Mouse (Mus musculus) ES-Bruce4 (cell line): Measurements from ENCODE around the gene Plscr3. TPM values are rescaled to one million over a fixed set of nuclear protein-coding genes. Genes with fewer than 3 reads are reported as not detected.
A peak's percentile ranks its signal among the peaks of the same experiment; 100 is the strongest.

ENCODE experiments used
- H3K27ac ChIP-seq: 2 replicates; pipeline ENCODE4 v1.5.1; 2012; ENCODE audit warnings: low read length, inconsistent platforms; ENCODE audit not compliant: insufficient read depth
- H3K27me3 ChIP-seq: 2 replicates; pipeline ENCODE4 v1.6.1; 2012; ENCODE audit warnings: mild to moderate bottlenecking, low read length, inconsistent platforms; ENCODE audit not compliant: control insufficient read depth, poor library complexity, insufficient read depth, severe bottlenecking
- H3K36me3 ChIP-seq: 2 replicates; pipeline ENCODE4 v1.6.1; 2012; ENCODE audit warnings: inconsistent platforms, mild to moderate bottlenecking, low read length, moderate library complexity; ENCODE audit not compliant: control insufficient read depth, poor library complexity, insufficient read depth, severe bottlenecking
- H3K4me1 ChIP-seq: one replicate; pipeline ENCODE4 v1.8.1; 2011; ENCODE audit warnings: low read length; ENCODE audit not compliant: control insufficient read depth, insufficient read depth
- H3K4me3 ChIP-seq: 2 replicates; pipeline ENCODE4 v1.5.1; 2011; ENCODE audit warnings: low read depth, mild to moderate bottlenecking, low read length
- H3K9ac ChIP-seq: 2 replicates; pipeline ENCODE4 v1.6.1; 2012; ENCODE audit warnings: low read depth, mild to moderate bottlenecking, inconsistent platforms; ENCODE audit not compliant: poor library complexity, severe bottlenecking
- H3K9me3 ChIP-seq: replicated peaks from 2 replicates; pipeline ENCODE4 v1.6.1; 2012; ENCODE audit warnings: mild to moderate bottlenecking, low read length, inconsistent platforms; ENCODE audit not compliant: control insufficient read depth, poor library complexity, insufficient read depth, severe bottlenecking
- CTCF ChIP-seq: IDR thresholded peaks from one replicate; pipeline ENCODE4 v1.8.1; 2011; ENCODE audit warnings: low read depth, low read length
- EP300 ChIP-seq: IDR thresholded peaks from 2 replicates; pipeline ENCODE4 v1.6.1; 2011; ENCODE audit warnings: low read depth, low read length; ENCODE audit not compliant: insufficient read depth
- POLR2A ChIP-seq: IDR thresholded peaks from one replicate; pipeline ENCODE4 v1.8.1; 2011; ENCODE audit warnings: low read length; ENCODE audit not compliant: insufficient read depth
- polyA plus RNA-seq: library from polyadenylated mRNA; stranded (reverse); fragments of >200 nt; gene quantifications from 2 replicates; pipeline ENCODE4 v1.2.4, GENCODE M21; 2011; ENCODE audit warnings: low read depth; ENCODE audit not compliant: missing spikeins, insufficient read depth, insufficient read length

The Plscr3 gene
- polyA plus RNA-seq, 1 experiment: 27.2 TPM

DNA sequence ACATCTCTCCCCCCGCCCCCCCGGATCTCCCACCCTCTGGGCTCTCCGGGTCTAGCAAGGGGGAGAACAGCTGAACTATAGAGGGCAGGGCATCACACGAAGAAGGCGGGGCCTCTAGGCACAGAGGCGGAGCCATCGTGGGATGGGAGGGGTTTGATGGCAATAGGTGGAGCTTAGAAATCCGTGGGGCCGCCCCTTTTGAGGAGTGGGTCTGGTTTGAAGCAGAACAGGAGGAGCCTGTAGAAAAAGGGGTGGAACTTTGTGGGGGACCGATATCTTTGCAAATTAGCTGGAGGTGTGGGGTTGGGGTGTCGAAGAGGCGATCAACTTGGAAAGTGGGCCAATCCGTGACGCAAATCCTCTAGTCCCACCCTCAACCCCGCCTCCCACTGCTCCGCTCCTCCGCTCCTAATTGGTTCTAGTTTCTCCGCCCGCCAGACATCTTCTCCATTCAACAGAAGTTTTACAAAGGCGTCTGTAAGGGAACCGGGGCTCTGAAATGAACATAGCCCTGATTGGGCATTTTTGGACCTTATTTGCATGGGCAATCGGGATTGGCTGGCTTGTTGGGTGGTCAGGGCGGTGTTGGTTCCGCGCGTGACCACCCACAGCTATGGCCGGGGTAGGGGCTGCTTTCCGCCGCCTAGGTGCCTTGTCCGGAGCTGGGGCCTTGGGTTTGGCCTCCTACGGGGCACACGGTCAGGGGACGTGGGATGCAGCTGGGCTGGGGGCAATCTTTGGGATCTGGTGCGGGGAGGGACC, 8.0 kb upstream of the Plscr3 start, which contains the start of gene Tmem256:
Gene Tmem256 (plus strand): TSS at position 563 of the 762 bp plus-strand sequence.
- Histone ChIP-seq H3K9ac (peak within 1 kb of the TSS; percentile 94), H3K36me3 (no peaks in the 10 kb centered on the region), H3K9me3 (no peaks in the 10 kb centered on the region), H3K27me3 (no peaks in the 10 kb centered on the region), H3K4me1 (no peaks in the 10 kb centered on the region), H3K4me3 (peak within 1 kb of the TSS; percentile 96), H3K27ac (peak within 1 kb of the TSS; percentile 49)
- no peak for TF ChIP-seq CTCF
- peak; percentile 59 for TF ChIP-seq POLR2A

DNA sequence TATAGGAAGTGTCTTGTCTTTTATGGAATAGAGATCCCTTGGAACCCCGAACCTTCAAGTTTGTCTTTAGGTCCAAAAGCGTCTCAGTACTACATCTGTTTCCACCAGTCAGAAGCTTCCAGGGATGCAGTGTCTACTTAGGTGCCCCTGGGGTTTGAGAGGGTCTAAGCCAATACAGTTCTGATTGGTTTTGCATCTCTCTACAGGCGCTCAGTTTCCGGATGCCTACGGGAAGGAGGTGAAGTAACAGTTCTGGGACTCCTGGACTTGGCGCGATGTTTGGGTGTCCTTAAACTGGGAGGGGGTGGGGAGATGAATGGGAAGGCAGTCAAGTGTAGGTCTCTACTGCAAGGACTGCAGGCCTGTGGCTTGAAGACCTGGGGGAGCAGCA, 7.5 kb upstream of the Plscr3 start:
- no peaks in the 10 kb centered on the region for H3K4me1 ChIP-seq
- H3K9me3 ChIP-seq: no peaks in the 10 kb centered on the region

DNA sequence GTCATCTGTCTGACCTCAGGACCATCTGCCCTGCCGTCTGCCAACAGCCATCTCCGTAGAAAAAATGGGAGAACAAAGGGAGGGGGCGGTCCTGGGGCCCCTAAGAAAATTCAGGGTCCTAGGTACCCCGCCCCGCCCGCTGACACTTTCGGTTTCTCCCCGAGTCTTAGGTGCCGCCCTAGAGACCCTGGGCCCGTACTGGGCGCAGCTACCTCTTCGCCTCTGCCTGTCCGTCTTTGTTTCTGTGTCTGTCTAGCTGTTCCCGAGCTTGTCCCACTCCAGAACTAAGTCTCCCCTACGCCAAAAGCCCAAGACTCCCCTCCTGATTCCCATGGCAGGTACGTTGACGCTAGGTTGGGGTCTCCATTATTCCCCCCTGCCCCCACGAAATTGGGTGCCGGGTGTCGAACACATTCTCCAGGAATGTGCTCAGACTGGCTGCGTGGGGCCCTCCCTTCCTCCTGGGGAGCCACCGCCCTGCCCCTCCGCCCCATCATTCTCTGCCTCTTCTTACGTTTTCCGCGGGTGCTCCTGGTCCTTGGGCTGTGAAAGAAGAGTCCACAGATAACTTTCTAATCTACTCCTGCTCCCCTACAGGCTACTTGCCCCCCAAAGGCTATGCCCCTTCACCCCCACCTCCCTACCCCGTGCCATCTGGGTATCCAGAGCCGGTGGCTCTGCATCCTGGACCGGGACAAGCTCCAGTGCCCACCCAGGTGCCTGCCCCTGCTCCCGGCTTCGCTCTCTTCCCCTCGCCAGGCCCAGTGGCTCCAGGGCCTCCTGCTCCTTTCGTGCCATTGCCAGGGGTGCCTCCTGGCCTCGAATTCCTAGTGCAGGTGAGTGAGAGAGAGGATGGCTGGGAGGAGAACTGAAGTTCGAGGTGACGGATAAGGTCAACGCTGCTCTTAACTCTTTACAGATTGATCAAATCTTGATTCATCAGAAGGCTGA, 837 bp downstream of the Plscr3 start:
- peaks cover 14% of the 10 kb centered on the region for H3K36me3 ChIP-seq
- no peaks in the 10 kb centered on the region for H3K27me3 ChIP-seq
- TF ChIP-seq CTCF (no peak), EP300 (no peak), POLR2A (no peak)
- peak overlapping the region; percentile 76 for H3K4me3 ChIP-seq
- H3K9me3 ChIP-seq: no peaks in the 10 kb centered on the region
- H3K9ac ChIP-seq: peak overlapping the region; percentile 48
- H3K27ac ChIP-seq: no peak overlapping the region
- H3K4me1 ChIP-seq: peaks cover 4% of the 10 kb centered on the region

More for the DNA sequence above, 7.5 kb upstream of the Plscr3 start:
- TF ChIP-seq POLR2A: no peak
- no peak for TF ChIP-seq CTCF
- TF ChIP-seq EP300: no peak
- H3K36me3 ChIP-seq: no peaks in the 10 kb centered on the region
- H3K27ac ChIP-seq: peak overlapping the region; percentile 49
- H3K4me3 ChIP-seq: peak overlapping the region; percentile 96
- peak overlapping the region; percentile 76 for H3K9ac ChIP-seq
- no peaks in the 10 kb centered on the region for H3K27me3 ChIP-seq

GRCm38 (mm10) chr11:69848021-69848420, 1.8 kb downstream of the Plscr3 start:
- Histone ChIP-seq H3K9ac (0 out of 2 replicates have a peak overlapping the region, but pooled peaks have one; percentile 48), H3K36me3 (peaks cover 14% of the 10 kb centered on the region), H3K9me3 (no peaks in the 10 kb centered on the region), H3K4me1 (peaks cover 4% of the 10 kb centered on the region), H3K4me3 (peak overlapping the region; percentile 76; the same call in 1 of the 2 replicates), H3K27me3 (no peaks in the 10 kb centered on the region), H3K27ac (no peak overlapping the region)
- no peak for TF ChIP-seq EP300
- TF ChIP-seq CTCF: no peak
- TF ChIP-seq POLR2A: no peak

DNA sequence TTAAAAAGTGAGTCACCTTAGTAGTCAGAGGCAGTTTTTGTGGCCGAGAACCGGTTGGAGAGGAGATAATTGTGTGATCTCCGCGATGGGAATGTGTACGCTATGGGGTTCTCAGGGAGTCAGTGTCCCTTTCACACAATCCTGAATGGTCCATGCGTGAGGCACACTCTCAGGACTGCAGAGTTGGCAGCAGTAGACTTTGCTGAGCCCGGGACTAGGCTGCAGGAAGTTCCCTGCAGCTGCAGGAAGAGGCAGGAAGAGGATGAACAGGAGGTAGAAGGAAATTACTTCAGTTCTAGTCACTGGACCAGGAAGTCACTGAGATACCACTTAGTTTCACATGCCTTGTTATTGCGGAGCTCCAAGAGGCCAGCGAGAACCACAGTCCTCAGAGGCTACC, 3.0 kb downstream of the Plscr3 start:
- Histone ChIP-seq H3K9me3 (no peaks in the 10 kb centered on the region), H3K27ac (no peak overlapping the region), H3K27me3 (no peaks in the 10 kb centered on the region), H3K4me1 (peaks cover 4% of the 10 kb centered on the region), H3K36me3 (peaks cover 14% of the 10 kb centered on the region), H3K4me3 (no peak overlapping the region), H3K9ac (no peak overlapping the region)
- TF ChIP-seq POLR2A (no peak), CTCF (no peak), EP300 (no peak)
